Mouse (Mus musculus) mature B cell (primary cell): ENCODE measurements around the gene Itgad.

ENCODE experiments used
- in situ Hi-C: fragments of 300-500 bp; cut with MboI; formaldehyde crosslinking; loops from 2 replicates; pipeline ENCODE4 v1.14.3; 2019

Gene Itgad

GRCm38 (mm10) chr7:128243921-128244320 lies 89.7 kb downstream of the Itgad start:
- in situ Hi-C loops, result no loop called here

DNA sequence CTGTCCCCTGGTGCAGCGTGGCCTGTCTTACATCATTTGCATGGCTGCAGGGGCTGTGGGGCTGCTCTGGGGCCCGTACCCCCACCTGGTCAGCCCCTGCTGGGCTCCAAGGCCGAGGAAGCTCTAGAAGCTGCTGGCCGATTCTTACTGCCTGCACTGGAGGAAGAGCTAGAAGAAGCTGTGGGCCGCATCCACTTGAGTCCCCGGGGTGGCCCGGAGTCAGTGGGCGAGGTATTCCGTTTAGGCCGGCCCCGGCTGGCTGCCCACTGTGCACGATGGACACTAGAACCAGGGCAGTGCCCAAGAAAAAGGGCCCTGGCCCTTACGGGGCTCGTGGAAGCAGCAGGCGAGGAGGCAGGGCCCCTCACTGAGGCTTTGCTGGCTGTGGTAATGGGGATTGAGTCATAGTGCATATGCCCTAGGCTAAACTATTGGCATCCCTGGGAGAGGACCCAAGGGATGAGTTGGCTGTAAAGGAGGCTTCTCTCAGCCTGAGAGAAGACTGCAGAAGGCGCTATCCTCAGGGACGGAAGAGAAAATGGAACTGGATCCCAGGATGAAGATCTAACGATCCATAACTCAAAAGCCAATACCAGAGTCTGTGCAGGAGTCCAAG lies 90.3 kb downstream of the Itgad start:
- in situ Hi-C loops, result no loop called here

DNA sequence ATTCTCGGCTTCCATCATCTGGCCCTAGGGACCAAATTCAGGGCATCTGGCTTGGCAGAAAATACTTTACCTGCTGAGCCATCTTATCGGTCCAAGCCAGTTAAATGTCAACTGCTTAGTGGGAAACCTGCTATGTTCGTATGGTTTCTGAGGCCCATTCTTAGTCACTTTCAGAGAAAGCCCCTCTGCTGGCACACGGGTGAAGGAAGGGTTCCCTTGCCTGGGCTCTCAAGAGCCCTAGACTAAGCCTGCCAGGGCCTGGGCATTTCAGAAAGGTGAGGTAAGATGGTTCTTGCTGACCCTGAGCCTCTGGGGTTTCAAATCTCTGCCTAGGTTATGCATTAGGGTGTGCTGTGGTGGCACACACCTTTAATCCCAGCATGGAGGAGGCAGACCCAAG lies 91.4 kb downstream of the Itgad start:
- in situ Hi-C loops, result no loop called here

DNA sequence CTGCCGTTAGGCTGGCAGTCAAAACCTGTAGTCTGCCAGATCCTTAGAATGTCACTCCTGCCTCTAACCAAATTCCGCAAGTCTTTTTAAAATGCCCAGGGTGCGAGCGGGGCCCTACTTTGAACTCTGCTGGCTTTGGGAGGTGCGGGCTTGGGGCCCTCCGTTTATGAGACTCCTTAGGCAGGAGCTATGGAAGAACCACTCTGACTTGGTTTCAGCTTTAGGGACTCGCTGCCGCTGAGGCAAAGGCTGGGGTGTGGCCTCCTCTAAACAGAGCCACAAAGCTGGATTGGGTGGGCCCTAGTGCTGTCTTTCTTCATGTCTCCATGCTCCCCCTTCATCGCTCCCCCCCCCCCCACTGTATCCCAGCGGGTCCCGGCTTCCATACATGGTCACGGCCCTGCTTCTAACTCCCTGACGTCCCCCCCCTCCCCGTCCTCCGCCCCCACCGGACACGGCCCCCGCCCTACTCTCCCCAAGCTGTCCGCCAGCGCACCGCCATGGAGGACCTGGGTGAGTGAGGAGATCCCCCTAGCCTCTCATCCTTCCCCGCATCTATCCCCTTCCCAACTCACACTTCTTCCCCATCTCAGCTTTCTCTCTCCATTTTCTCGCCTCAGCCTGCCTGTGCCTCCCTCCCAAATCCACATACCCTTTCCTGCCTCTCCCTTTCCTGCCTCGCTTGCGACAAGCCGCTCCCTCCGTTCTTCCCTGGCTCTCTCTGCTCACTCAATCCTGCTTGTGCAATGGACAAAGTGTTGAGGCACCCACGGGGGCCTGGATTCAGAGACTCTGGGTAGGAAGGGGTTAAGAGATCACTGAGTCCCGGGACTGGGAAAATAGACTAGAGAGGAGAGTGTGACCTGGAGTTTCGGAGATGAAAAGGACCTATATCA lies 92.6 kb downstream of the Itgad start, which contains the start of gene Tgfb1i1:
Gene Tgfb1i1, plus strand, starts transcription at position 317 of the 896 bp plus-strand sequence.
- in situ Hi-C loops, result no loop called here

DNA sequence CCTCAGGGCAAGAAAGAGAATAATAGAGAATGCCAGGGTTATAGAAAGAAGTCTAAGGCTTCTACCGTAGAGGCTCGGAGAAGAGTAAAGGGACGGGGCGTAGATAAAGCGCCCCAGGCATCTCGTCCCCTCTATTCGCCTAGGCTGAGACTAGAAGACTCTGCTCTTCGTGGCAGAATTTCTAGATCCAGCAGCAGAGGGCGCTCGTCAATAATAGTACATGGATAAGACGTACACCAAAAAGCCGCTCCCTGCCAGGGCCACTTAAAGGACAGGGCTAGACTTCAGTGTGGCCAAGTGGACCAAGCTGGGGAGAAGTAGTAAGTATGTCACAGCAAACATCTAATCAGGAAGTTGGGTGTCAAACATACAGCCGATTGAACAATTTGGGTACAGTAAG lies 93.3 kb downstream of the Itgad start:
- in situ Hi-C loops, result no loop called here

DNA sequence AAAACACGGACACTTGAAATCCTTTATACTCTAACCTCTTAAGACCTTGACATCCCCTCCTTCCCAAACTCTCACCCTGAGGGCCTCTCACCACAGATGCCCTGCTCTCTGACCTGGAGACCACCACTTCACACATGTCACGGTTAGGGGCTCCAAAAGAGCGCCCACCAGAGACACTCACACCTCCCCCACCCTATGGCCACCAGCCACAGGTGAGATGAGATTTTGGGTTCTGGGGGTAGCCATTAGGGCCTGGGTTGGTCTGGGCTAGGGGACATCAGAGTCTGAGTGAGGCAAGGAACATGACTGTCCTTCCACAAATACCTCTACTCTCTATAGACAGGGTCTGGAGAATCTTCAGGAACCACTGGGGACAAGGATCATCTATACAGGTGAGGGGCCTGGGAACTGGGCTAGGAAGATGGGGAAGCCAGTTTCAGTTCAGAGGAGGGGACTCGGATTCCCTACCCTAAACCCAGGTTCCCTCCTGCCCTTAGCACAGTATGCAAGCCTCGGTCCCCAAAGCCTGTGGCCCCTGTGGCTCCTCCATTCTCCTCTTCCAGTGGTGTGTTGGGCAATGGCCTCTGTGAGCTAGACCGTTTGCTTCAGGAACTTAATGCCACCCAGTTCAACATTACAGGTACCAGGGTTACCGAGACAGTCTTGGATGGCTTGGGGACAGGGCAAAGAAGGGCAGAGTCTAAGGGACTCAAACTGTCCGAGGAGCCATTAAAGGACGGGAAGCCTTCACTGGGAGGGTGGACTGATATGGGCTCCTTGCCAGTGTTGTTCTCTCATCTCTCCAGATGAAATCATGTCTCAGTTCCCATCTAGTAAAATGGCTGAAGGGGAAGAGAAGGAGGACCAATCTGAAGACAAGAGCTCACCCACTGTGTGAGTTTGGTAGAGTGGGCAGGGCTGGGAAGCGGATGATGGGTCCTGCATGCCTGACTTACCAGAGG lies 94.2 kb downstream of the Itgad start:
- in situ Hi-C loops, result no loop called here

DNA sequence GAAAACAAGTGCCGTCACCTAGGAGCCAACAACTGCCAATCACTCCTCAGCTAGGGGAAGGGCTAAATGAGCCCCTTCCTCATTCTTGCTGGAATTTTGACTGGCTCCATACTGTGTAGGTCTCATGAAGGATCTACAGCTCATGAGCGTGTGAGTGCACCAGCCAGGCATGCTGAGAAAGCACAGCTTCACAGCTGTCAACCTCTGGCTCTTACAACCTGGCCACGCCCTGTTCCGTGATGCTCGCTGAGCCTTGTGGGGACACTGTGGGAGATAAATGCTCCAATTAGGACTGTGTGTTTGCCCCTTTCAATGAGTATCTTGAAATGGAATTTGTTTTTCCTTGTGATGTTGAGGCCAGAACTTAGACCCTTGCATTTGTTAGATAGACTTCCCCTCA lies 95.8 kb downstream of the Itgad start:
- in situ Hi-C loops, result no loop called here

DNA sequence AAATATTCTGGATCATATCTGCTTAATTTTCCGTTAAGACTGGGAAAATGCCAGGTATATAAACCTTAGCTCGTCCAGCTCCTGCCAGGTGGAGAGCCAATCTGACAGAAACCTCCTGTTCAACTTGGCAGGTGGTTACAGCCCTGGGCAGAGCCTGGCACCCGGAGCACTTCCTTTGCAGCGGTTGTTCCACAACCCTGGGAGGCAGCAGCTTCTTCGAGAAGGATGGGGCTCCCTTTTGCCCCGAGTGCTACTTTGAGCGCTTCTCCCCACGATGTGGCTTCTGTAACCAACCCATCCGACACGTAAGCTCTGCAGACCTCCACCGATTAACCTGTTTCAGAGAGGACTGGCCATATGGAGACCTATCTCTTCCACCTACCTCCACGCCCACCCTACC lies 97.8 kb downstream of the Itgad start:
- in situ Hi-C loops, result no loop called here

- in situ Hi-C loops, result no loop called here
These were observed 98.4 kb downstream of the Itgad start for GRCm38 (mm10) chr7:128252609-128253008.

- in situ Hi-C loops, result no loop called here
These were observed 100.8 kb downstream of the Itgad start for GRCm38 (mm10) chr7:128254978-128255377.

- in situ Hi-C loops, result no loop called here
These were observed 101.6 kb downstream of the Itgad start for GRCm38 (mm10) chr7:128255757-128256156.

DNA sequence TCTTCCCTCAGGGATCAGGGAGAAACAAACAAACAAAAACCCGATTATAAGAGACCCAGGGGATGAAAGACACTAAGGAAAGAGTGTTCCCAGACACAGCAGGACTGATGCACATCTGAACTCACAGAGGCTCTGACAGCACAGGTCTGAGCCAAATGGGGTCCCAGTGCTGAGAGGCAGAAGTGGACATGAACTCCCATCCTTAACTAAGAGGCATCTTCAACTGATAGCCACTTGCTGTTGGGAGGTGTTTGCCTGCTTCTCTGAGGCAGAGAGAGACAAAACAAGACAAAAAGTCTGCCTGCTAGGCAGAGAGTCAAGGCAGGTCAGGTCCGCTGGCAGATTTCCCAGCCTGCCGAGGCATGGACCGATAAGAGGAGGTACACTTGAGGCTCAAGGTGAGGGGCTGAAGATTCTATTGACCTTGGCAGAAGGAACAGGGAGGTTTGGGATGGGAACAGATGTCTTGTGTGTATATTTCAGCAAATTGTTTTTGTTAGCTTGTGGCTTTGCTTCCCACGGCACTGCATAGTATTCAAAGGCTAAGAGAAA lies 102.7 kb downstream of the Itgad start:
- in situ Hi-C loops, result no loop called here

DNA sequence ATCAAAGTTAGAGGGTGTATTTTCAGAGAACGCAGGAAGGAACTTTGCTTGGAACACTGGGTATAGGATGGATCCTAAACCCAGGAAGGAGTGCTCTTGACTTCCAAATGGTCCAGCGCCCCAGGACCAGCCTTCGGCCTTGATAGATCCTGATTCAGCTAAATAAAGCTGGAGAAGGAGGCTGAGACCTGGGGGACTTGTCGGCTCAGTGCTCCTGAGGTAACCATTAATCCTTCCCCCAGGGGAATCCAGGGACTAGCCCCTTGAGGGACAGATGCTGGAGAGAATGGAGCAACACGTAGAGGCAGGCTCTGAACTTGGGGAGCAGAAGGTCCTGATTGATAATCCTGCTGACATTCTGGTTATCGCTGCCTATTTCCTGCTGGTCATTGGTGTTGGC lies 111.2 kb downstream of the Itgad start, which contains the start of gene Slc5a2:
Gene Slc5a2, plus strand, starts transcription at position 247 of the 400 bp plus-strand sequence.
- in situ Hi-C loops, result no loop called here

DNA sequence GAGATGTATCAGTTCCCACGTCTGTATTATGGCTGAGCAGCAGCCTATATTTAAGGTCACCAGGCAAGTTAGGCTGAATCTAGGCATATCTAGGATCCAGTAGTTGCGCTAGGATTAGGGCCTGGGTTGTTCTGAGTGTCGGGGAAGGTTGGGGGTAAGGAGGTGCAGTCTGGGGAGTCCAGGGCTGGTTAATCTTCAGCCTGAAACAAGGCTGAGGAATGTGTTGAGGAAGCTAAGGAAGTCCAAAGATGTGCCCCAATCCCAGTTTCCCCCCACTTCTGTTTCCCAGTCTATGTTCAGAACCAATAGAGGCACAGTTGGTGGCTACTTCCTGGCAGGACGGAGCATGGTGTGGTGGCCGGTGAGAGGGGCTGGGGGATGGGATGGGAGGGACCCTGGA lies 111.9 kb downstream of the Itgad start:
- in situ Hi-C loops, result no loop called here

DNA sequence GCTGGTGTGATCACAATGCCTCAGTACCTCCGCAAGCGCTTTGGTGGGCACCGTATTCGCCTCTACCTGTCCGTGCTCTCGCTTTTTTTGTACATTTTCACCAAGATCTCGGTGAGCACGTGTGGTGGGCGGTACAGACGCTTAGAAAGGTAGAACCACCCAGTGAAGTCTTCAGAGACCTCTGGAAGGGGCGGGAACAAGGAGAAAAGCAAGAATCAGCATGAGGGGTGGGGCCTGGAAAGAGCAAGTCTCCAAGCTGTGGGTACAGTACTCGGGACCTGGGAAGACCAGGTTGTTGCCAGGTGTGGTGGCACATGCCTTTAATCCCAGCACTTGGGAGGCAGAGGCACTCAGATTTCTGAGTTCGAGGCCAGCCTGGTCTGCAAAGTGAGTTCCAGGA lies 113.2 kb downstream of the Itgad start:
- in situ Hi-C loops, result no loop called here

DNA sequence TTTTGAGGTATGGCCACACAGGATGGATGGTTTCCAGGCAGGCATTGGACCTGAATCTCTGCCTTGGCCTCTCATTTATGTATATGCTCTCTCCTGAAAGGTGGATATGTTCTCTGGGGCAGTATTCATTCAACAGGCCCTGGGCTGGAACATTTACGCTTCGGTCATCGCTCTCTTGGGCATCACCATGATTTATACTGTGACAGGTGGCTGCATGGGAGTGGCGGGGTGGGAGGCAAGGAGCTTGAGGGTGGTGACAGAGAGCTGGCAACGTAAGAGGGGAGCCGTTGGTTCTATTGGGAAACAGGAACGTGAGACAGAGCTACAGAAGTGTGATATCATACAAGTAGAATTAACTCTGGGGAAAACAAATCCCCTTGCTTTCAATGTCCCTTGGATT lies 113.6 kb downstream of the Itgad start:
- in situ Hi-C loops, result no loop called here

GRCm38 (mm10) chr7:128270431-128270850 lies 116.3 kb downstream of the Itgad start:
- in situ Hi-C loops, result no loop called here

GRCm38 (mm10) chr7:128271496-128271895 lies 117.3 kb downstream of the Itgad start:
- in situ Hi-C loops, result no loop called here
